Mouse (Mus musculus) liver, embryonic 14.5 days (tissue): ENCODE results near the gene Dnah9. TPM values are rescaled to one million over a fixed set of nuclear protein-coding genes. Genes with fewer than 3 reads are reported as not detected.

Source experiments
- ATAC-seq: fragments of 200-750 bp; cut with Nextera tagmentation; 2 replicates; pipeline ENCODE4 v1.8.0; 2017; ENCODE audit warnings: moderate number of reproducible peaks, mild to moderate bottlenecking, moderate library complexity; ENCODE audit not compliant: insufficient read depth
- DNase-seq, 3 experiments: peaks; one replicate each; pipeline ENCODE4 v3.0.0-alpha.2; 2012 to 2013; ENCODE audit warnings: low read depth in 3 of 3, low spot score in 3 of 3
- H3K27ac ChIP-seq: fragments of 300-500 bp; sonication (generic); 2 replicates; pipeline ENCODE4 v1.5.1; 2014; ENCODE audit warnings: moderate library complexity, mild to moderate bottlenecking, control low read depth, inconsistent platforms
- H3K27me3 ChIP-seq: fragments of 300-500 bp; sonication (generic); 2 replicates; pipeline ENCODE4 v1.6.1; 2014; ENCODE audit warnings: mild to moderate bottlenecking, low read length, moderate library complexity; ENCODE audit not compliant: control insufficient read depth, insufficient read depth
- H3K36me3 ChIP-seq: fragments of 300-500 bp; sonication (generic); replicated peaks from 2 replicates; pipeline ENCODE4 v1.6.1; 2014; ENCODE audit warnings: low read depth; ENCODE audit not compliant: control insufficient read depth, insufficient read depth
- H3K4me1 ChIP-seq, 2 experiments: fragments of 200-500 bp in 1 of 2; fragments of 300-500 bp in 1 of 2; sonication (generic) in 1 of 2; replicated peaks; 2 replicates each; pipeline ENCODE4 v1.6.1; 2012 to 2014; ENCODE audit warnings: antibody characterized with exemption in 1 of 2, inconsistent platforms in 1 of 2, low read length in 1 of 2; ENCODE audit not compliant: control insufficient read depth in 2 of 2, insufficient read depth in 2 of 2
- H3K4me2 ChIP-seq: fragments of 300-500 bp; sonication (generic); 2 replicates; pipeline ENCODE4 v1.6.1; 2014; ENCODE audit warnings: low read depth, mild to moderate bottlenecking, control low read depth, moderate library complexity
- H3K4me3 ChIP-seq, 2 experiments: fragments of 200-500 bp in 1 of 2; fragments of 300-500 bp in 1 of 2; sonication (generic) in 1 of 2; 2 replicates each; pipeline ENCODE4 v1.5.1; 2012 to 2014; ENCODE audit warnings: low read depth in 2 of 2, low read length in 2 of 2, mild to moderate bottlenecking in 2 of 2, control low read depth in 1 of 2, inconsistent platforms in 1 of 2, moderate library complexity in 1 of 2; ENCODE audit not compliant: insufficient read depth in 1 of 2
- H3K9ac ChIP-seq: fragments of 300-500 bp; sonication (generic); replicated peaks from 2 replicates; pipeline ENCODE4 v1.6.1; 2014; ENCODE audit warnings: mild to moderate bottlenecking, control low read depth, moderate library complexity
- H3K9me3 ChIP-seq: fragments of 300-500 bp; sonication (generic); 2 replicates; pipeline ENCODE4 v1.6.1; 2016; ENCODE audit warnings: low read length, mixed read lengths; ENCODE audit not compliant: control insufficient read depth
- CTCF ChIP-seq: IDR thresholded peaks from 2 replicates; pipeline ENCODE4 v1.5.1; 2016; ENCODE audit warnings: antibody characterized with exemption, low read depth, control low read depth
- EP300 ChIP-seq: IDR thresholded peaks from 2 replicates; pipeline ENCODE4 v1.6.1; 2016; ENCODE audit warnings: antibody characterized with exemption, low read depth
- WGBS: fragments of 180-500 bp; shearing (Covaris S2); extraction: QIAGEN DNeasy Blood & Tissue Kit; methylation state at CpG from one replicate; pipeline ENCODE4 v1.1.7; 2014; ENCODE audit not compliant: insufficient replicate concordance; 5-methylcytosine and 5-hydroxymethylcytosine counted together
- polyA plus RNA-seq, 2 experiments: library from polyadenylated mRNA; depleted of rRNA in 1 of 2; stranded (reverse) in 1 of 2; unstranded in 1 of 2; fragments of >200 nt; fragmentation: Nextera tagmentation in 1 of 2; extraction: Ambion mirVana in 1 of 2; gene quantifications; 2 replicates each; pipeline versions ENCODE4 v1.2.1 to v1.2.3; 2012 to 2014

The Dnah9 gene
- polyA plus RNA-seq, 2 experiments: not detected

DNA sequence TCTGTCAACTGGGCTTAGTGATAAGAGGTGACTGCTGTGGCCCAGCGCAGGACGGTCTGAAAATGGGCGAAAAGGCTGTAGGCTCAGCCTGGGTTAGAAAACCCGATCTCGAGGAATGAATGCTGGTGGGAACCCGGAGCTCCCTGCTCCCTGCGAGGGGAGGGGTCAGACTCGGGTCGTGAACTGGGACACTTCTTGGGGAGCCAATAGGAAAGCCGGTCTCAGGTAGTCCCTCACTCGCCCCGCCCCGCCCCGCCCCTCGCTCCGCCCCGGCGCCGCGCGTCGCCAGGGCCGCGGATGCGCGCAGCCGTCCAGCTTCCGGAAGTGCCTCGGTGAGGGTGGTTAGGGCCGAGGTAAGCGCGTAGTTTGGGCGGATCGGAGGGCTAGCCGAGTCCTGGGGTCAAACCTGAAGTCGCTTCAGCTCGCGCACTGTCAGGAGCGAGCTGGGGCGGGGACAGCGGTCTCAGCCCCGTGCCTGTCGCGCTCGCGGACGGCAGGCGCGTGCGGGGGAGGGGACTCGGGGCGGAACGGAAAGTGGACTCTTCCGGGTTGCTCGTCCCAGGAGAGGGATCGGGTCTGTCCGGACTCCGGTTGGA is 361.3 kb downstream of the Dnah9 start, which contains the start of gene Zkscan6:
Gene Zkscan6, plus strand, starts transcription at position 267 of the 596 bp plus-strand sequence.
- Histone ChIP-seq H3K9ac (peak within 1 kb of the TSS; percentile 91), H3K4me2 (peak within 1 kb of the TSS; percentile 96), H3K4me3 (peak within 1 kb of the TSS; percentile 84 to 88), H3K27me3 (no peaks in the 10 kb centered on the region), H3K4me1 (peaks cover 2 to 5% of the 10 kb centered on the region in 2 experiments; a peak in 3 of 4 replicates), H3K36me3 (no peaks in the 10 kb centered on the region), H3K9me3 (no peaks in the 10 kb centered on the region), H3K27ac (peak within 1 kb of the TSS; percentile 90)
- peak; percentile 97 for ATAC-seq
- no peak for TF ChIP-seq CTCF
- no peak for TF ChIP-seq EP300
- WGBS: under 1% methylated on average over 56 of the region's 58 CpGs
- DNase-seq: peak; percentile 87 to 92 (median 91)

DNA sequence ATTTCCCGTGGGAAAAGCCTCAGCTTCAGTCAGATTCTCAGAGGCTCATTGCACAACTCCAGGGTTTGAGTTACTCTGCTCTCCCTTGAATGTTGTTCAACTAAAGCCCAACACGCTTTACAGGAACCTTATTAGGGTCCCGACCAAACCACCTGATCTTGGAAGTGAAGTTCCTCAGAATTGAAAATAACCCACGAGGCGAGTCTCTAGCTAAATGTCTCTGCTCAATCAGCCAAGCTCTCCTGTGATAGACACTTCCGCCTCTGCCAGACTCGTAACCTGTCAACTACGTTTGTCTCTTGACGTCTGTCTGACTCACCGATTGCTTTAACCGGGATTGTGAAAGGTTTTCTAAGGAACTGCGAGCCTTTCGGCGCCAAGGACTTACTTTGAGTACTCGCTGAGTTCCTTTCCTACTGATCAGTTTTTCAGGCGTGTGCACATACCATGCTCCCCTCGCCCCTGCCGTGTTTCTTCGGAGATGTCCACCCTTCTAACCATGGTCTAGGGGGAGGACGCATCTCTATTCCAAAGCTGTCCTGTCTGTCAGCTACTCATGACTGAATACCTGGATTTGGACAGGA is 361.9 kb downstream of the Dnah9 start:
- Histone ChIP-seq H3K4me1 (peaks cover 2 to 5% of the 10 kb centered on the region in 2 experiments; a peak in 3 of 4 replicates), H3K9me3 (no peaks in the 10 kb centered on the region), H3K36me3 (no peaks in the 10 kb centered on the region), H3K4me3 (peak overlapping the region; percentile 84 to 88), H3K9ac (peak overlapping the region; percentile 78), H3K27me3 (no peaks in the 10 kb centered on the region), H3K27ac (peak overlapping the region; percentile 78), H3K4me2 (peak overlapping the region; percentile 96)
- peak; percentile 41 to 68 (median 47) for DNase-seq
- under 1% methylated on average over 20 of the region's 20 CpGs for WGBS
- ATAC-seq: peak; percentile 56
- no peak for TF ChIP-seq CTCF
- TF ChIP-seq EP300: no peak

DNA sequence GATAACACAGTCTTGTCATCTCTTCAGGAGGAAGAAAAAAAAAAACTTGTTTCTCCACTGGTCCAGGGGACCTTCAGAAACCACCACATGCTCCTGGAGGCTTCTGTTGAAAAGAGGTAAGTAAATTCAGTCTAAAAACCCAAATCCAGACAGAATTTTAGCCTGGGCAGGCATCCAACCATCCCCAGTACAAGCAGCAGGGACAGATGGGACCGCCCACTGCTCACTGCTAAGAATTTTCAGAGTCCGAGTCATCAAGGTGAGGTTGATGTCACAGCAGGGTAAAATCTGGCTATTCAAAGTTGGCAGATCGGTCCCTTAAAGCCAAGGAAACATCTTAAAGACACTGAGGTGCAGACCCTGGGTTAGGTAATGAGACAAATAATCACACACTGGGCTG is 366.5 kb downstream of the Dnah9 start:
- Histone ChIP-seq H3K9ac (no peak overlapping the region), H3K9me3 (no peaks in the 10 kb centered on the region), H3K4me1 (peaks cover 0 to 3% of the 10 kb centered on the region in 2 experiments; a peak in 2 of 4 replicates), H3K36me3 (no peaks in the 10 kb centered on the region), H3K4me2 (no peak overlapping the region), H3K27ac (no peak overlapping the region), H3K27me3 (no peaks in the 10 kb centered on the region), H3K4me3 (no peak overlapping the region)
- DNase-seq (no peak), ATAC-seq (no peak)
- TF ChIP-seq CTCF: no peak
- TF ChIP-seq EP300: no peak
- 69% methylated on average over 3 of the region's 3 CpGs for WGBS

DNA sequence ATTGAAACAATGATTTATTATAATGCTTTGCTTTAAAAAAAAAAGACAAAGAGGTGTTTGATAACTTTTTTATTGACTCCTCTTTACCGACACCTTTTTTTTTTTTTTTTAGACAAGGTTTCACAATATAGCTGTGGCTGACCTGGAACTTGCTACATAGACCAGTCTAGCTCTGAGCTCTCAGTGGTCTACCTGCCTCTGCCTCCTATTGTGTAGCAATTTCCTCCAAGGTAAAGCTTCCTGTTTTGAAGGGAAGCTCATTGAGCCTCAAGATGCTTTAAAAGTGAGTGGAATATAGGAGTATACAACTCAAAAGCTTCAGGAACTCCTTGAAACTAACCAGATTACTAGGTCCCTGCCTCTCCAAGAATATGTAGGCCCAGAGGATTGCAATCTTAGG is 372.5 kb downstream of the Dnah9 start:
- Histone ChIP-seq H3K4me3 (no peak overlapping the region), H3K4me1 (peaks cover 11 to 15% of the 10 kb centered on the region in 2 experiments), H3K9me3 (no peaks in the 10 kb centered on the region), H3K36me3 (no peaks in the 10 kb centered on the region), H3K4me2 (no peak overlapping the region), H3K27me3 (no peaks in the 10 kb centered on the region), H3K27ac (no peak overlapping the region), H3K9ac (no peak overlapping the region)
- ATAC-seq: no peak
- DNase-seq: no peak
- TF ChIP-seq EP300: no peak
- TF ChIP-seq CTCF: no peak
- 63% methylated on average over 1 of the region's 1 CpGs for WGBS

DNA sequence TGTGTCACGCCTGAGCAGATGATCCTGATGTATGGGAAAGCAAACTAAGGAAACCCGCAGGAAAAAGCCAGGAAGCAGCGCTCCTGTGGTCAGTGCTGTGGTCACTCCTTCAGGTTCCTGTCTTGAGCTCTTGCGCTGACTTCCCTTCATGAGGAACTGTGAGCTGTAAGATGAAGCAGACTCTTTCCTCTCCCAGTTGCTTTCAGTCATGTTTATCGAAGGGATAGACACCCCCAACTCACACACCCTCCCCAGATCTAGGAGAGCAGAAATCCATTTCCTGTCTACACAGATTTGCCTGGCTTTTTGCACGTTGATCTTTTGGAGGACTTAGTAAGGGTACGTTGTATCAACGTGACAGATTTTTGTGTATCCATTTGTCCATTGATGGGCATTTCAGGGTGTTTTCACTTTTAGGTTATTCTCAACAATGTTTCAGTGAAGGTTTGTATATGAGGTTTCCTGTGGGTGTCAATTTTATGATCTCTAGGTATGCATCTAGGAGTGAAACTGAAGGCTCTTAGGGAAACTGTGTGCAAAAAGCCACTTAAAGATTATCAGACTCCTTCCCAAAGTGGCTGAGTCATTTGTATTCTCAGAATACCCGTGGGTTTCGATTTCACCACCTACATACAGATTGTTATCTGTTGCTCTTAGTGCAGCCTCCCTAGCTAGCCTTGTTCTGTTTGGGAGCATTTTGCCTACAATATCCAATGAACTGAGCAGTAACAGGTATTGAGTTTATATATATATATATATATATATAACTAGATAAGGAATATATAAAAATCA is 373.7 kb downstream of the Dnah9 start:
- Histone ChIP-seq H3K9me3 (no peaks in the 10 kb centered on the region), H3K4me3 (peak overlapping the region; percentile 34 to 41; a peak in 3 of 4 replicates), H3K27me3 (no peaks in the 10 kb centered on the region), H3K27ac (peak overlapping the region; percentile 46), H3K4me2 (peak overlapping the region; percentile 71), H3K4me1 (peaks cover 16 to 18% of the 10 kb centered on the region in 2 experiments), H3K9ac (peak overlapping the region; percentile 34), H3K36me3 (no peaks in the 10 kb centered on the region)
- WGBS: 9% methylated on average over 10 of the region's 10 CpGs
- peak; percentile 35; the same call in 1 of the 2 replicates for TF ChIP-seq EP300
- no peak for TF ChIP-seq CTCF
- peak in 2 of 3 experiments; percentile 57 to 73 for DNase-seq
- peak; percentile 85 for ATAC-seq
